Mouse (Mus musculus) erythroblast, embryonic 14.5 days (primary cell): ENCODE measurements around the gene Aldh18a1.

Source experiments
- GATA1 ChIP-seq: IDR thresholded peaks from 2 replicates; pipeline ENCODE4 v1.6.1; 2012; ENCODE audit warnings: low read length, inconsistent platforms, mixed read lengths
- TAL1 ChIP-seq: IDR thresholded peaks from 3 replicates; pipeline ENCODE4 v1.6.1; 2012; ENCODE audit warnings: low read length, inconsistent platforms, mixed read lengths

GRCm38 (mm10) chr19:40630606-40631005 lies 42.3 kb upstream of the Aldh18a1 start:
- TF ChIP-seq TAL1 = no peak
- TF ChIP-seq GATA1 = no peak
